Mouse (Mus musculus): ENCODE measurements at regions not wholly inside any gene's neighbourhood (a gene's known extent, or its start where the extent isn't known, plus 50 kb on each side); places are given as distances from the start of the nearest gene placed in this dataset.
"Not testable (repeated sequence)": the region's sequence is repeated elsewhere in the genome, so short reads cannot be mapped to it uniquely, and the experiment has no call there.

DNA sequence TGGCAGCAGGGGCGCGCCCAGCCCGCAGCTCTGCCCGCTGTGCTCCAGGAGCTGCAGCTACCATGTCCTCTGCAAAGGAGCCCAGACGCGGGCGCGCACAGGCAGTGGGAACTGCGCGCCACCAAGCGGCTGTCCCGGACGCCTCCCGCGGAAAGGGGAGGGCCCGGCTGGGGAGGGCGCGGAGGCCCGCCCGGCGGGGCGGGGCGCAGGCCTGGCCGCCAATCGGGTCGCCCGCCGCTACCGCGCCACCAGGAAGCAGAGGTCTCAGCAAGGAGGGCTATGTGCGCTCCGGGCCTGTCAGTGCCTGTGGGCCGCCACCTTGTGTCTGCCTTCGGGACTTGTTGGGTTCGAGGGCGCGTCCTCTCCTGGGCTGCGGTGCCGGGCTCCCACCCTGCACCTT is 367.0 kb upstream of the Ywhaq start:
- DNase-seq (ENCODE audit: low spot score) = peak; percentile 67

DNA sequence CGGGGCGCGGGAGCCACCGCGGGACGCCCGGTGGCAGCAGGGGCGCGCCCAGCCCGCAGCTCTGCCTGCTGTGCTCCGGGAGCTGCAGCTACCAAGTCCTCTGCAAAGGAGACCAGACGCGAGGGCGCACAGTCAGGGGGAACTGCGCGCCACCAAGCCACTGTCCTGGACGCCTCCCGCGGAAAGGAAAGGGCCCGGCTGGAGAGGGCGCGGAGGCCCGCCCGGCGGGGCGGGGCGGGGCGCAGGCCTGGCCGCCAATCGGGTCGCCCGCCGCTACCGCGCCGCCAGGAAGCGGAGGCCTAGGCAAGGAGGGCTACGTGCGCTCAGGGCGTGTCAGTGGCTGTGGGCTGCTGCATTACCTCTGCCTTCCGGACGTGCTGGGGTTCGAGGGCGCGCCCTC is 361.3 kb upstream of the Ywhaq start:
- DNase-seq (ENCODE audit: low spot score) = not testable (repeated sequence)

DNA sequence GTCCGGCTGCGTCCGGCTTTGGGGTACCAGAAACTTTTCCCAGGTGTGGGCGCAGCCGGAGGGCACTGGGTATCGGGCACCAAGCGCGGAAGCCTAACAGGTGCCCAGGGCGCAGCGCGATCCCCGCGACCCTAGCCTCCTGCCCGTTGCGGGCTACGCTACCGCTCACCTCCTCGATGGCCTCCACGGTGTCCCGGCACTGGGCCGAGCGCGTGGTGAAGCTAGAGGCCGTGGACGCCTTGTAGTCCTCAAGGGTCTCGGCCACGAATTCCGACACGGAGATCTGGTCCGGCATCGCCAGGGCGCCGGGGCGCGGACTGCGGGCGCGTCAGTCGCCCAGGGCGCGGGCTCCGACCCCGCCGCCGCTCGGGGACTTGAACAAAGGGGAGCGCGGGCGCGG is 360.9 kb upstream of the Ywhaq start:
- DNase-seq (ENCODE audit: low spot score) = not testable (repeated sequence)

- not testable (repeated sequence) for DNase-seq (ENCODE audit: low spot score)
Observed at GRCm38 (mm10) chr12:21767717-21768116, 350.3 kb upstream of the Ywhaq start.

Measured in testis, postnatal 14 days (tissue).